ENCODE assay signal across 8 mouse cellular contexts in genomic region chr12:75734167-75734566, GRCm38 (mm10). TPM values are rescaled to one million over a fixed set of nuclear protein-coding genes. Genes with fewer than 3 reads are reported as not detected.
DNase-seq lines count a peak whose midpoint lies in the region; ATAC-seq and TF ChIP-seq lines count a peak whose summit lies in the region.

No protein-coding gene starts in this region.

- H3K79me2 ChIP-seq in CH12.LX (replicated peaks; ENCODE audit: control insufficient read depth, extremely low read depth, insufficient read depth, poor library complexity, severe bottlenecking) = peaks cover 42% of the 10 kb centered on the region

- no peak for TF ChIP-seq POLR2A in CH12.LX (IDR thresholded peaks at IDR 0.05; ENCODE audit: low read depth, low read length)

- peaks cover 0 to 2% of the 10 kb centered on the region in 2 experiments for H3K36me3 ChIP-seq in CH12.LX (replicated peaks in 1 of 2; ENCODE audit: control insufficient read depth in 1 of 2, insufficient read depth in 1 of 2, low read length in 1 of 2)
- no peaks in the 10 kb centered on the region for H3K36me3 ChIP-seq in intestine, postnatal 0 days (ENCODE audit: control insufficient read depth, insufficient read depth)
- no peaks in the 10 kb centered on the region for H3K36me3 ChIP-seq in midbrain, postnatal 0 days (ENCODE audit: insufficient read depth, low read length)

- TF ChIP-seq RAD21 in CH12.LX (IDR thresholded peaks at IDR 0.05; ENCODE audit: low read depth, low read length) = no peak

- in situ Hi-C loops in CH12.LX (cut with MboI; ENCODE audit: low pct_ligation_motif_present, low pct_unique_long_range_greater_than_20kb, low sequenced_read_pairs) = no loop called here

- H3K9ac ChIP-seq in CH12.LX (ENCODE audit: insufficient read depth, low read depth) = peak overlapping the region; percentile 82
- peak overlapping the region; percentile 94; the same call in 1 of the 2 replicates for H3K9ac ChIP-seq in intestine, postnatal 0 days (ENCODE audit: low read depth, low read length)
- H3K9ac ChIP-seq in midbrain, postnatal 0 days (replicated peaks; ENCODE audit: low read length, poor library complexity, severe bottlenecking) = 0 out of 2 replicates have a peak overlapping the region, but pooled peaks have one; percentile 0

- no peaks in the 10 kb centered on the region for H3K9me3 ChIP-seq in CH12.LX (replicated peaks; ENCODE audit: low read length)
- H3K9me3 ChIP-seq in intestine, postnatal 0 days (ENCODE audit: control insufficient read depth) = no peaks in the 10 kb centered on the region
- H3K9me3 ChIP-seq in midbrain, postnatal 0 days (ENCODE audit: low read length) = no peaks in the 10 kb centered on the region

- TF ChIP-seq EP300 in CH12.LX (IDR thresholded peaks at IDR 0.05; ENCODE audit: low read length) = no peak

- peak overlapping the region; percentile 13; the same call in 1 of the 2 replicates for H3K4me2 ChIP-seq in CH12.LX (ENCODE audit: insufficient read depth, low read depth, poor library complexity, severe bottlenecking)
- H3K4me2 ChIP-seq in intestine, postnatal 0 days (replicated peaks; ENCODE audit: low read depth) = peak overlapping the region; percentile 99
- H3K4me2 ChIP-seq in midbrain, postnatal 0 days (ENCODE audit: low read depth, low read length, poor library complexity, severe bottlenecking) = peak overlapping the region; percentile 78

- intact Hi-C loops in left cerebral cortex, postnatal 36 days (cut with DNase I) = loop anchor here (2.0 to 5.0 kb wide), 2 partner anchors 65 to 137 kb away; partner anchors contain the start of genes Ppp2r5e and Wdr89

- no peaks in the 10 kb centered on the region for H3K27me3 ChIP-seq in CH12.LX (replicated peaks)
- no peaks in the 10 kb centered on the region for H3K27me3 ChIP-seq in intestine, postnatal 0 days (replicated peaks; ENCODE audit: control insufficient read depth, insufficient read depth, low read length)
- no peaks in the 10 kb centered on the region for H3K27me3 ChIP-seq in midbrain, postnatal 0 days (ENCODE audit: insufficient read depth, low read length)

- ATAC-seq in intestine, postnatal 0 days = no peak
- no peak for ATAC-seq in midbrain, postnatal 0 days (ENCODE audit: low FRiP score)

- no peak for TF ChIP-seq CTCF in CH12.LX (conservative IDR thresholded peaks at IDR 0.05 in 1 of 2, IDR thresholded peaks at IDR 0.05 in 1 of 2; ENCODE audit: low read depth in 2 of 2, low read length in 2 of 2)
- TF ChIP-seq CTCF in intestine, postnatal 0 days (IDR thresholded peaks at IDR 0.05; ENCODE audit: low read depth) = no peak
- TF ChIP-seq CTCF in midbrain, postnatal 0 days (IDR thresholded peaks at IDR 0.05) = no peak

- H3K4me1 ChIP-seq in CH12.LX (ENCODE audit: control insufficient read depth in 1 of 2, insufficient read depth in 2 of 2) = peaks cover 0 to 25% of the 10 kb centered on the region in 2 experiments; a peak in 2 of 4 replicates
- H3K4me1 ChIP-seq in intestine, postnatal 0 days (replicated peaks; ENCODE audit: control insufficient read depth, insufficient read depth, low read length) = peaks cover 12% of the 10 kb centered on the region; the same call in 1 of the 2 replicates
- peaks cover 7% of the 10 kb centered on the region; the same call in 1 of the 2 replicates for H3K4me1 ChIP-seq in midbrain, postnatal 0 days (ENCODE audit: insufficient read depth, low read length)

- dilution Hi-C loops in CH12.LX (cut with MboI; ENCODE audit: extremely low pct_ligation_motif_present, extremely low pct_unique_long_range_greater_than_20kb, low sequenced_read_pairs) = no loop called here

- H3K4me3 ChIP-seq in CH12.LX (replicated peaks in 1 of 3; ENCODE audit: low read depth in 2 of 3, low read length in 2 of 3, poor library complexity in 1 of 3) = peak overlapping the region; percentile 63 to 82 (median 69)
- peak overlapping the region; percentile 86 for H3K4me3 ChIP-seq in intestine, postnatal 0 days (ENCODE audit: low read depth, low read length)
- peak overlapping the region; percentile 92 for H3K4me3 ChIP-seq in midbrain, postnatal 0 days (ENCODE audit: low read depth, low read length)

- 12% methylated on average over 10 of the region's 10 CpGs for WGBS in intestine, postnatal 0 days
- WGBS in midbrain, postnatal 0 days = 24% methylated on average over 10 of the region's 10 CpGs

- DNase-seq in embryo, embryonic 10 days (ENCODE audit: low spot score) = peak; percentile 36
- no peak for DNase-seq in embryo, embryonic 9.5 days (ENCODE audit: extremely low spot score)
- DNase-seq in CH12.LX (ENCODE audit: extremely low read depth) = peak; percentile 63
- DNase-seq in fibroblast of lung, adult 2 months (ENCODE audit: low read depth) = peak; percentile 10
- no peak for DNase-seq in midbrain, postnatal 0 days (ENCODE audit: low spot score)
- DNase-seq in left cerebral cortex, postnatal 36 days (ENCODE audit: low spot score in 2 of 2) = no peak
- no peak for DNase-seq in right cerebral cortex, postnatal 14 days

- no peak overlapping the region for H3K27ac ChIP-seq in CH12.LX (ENCODE audit: insufficient read depth, low read depth)
- H3K27ac ChIP-seq in intestine, postnatal 0 days (ENCODE audit: low read depth, low read length) = no peak overlapping the region
- no peak overlapping the region for H3K27ac ChIP-seq in midbrain, postnatal 0 days (ENCODE audit: low read depth, low read length)

TF ChIP-seq in CH12.LX, 34 proteins besides CTCF, POLR2A, EP300 and RAD21:
- no peak for TF ChIP-seq USF1 (IDR thresholded peaks at IDR 0.05; ENCODE audit: low read depth, low read length)
- TF ChIP-seq POLR2AphosphoS2 (IDR thresholded peaks at IDR 0.05; ENCODE audit: low read depth, low read length) = no peak
- TF ChIP-seq MXI1 (IDR thresholded peaks at IDR 0.05; ENCODE audit: low read depth, low read length) = no peak
- no peak for TF ChIP-seq E2F4 (IDR thresholded peaks at IDR 0.05; ENCODE audit: insufficient replicate concordance, low read depth, low read length)
- no peak for TF ChIP-seq PAX5 (IDR thresholded peaks at IDR 0.05; ENCODE audit: low read length)
- TF ChIP-seq USF2 (conservative IDR thresholded peaks at IDR 0.05; ENCODE audit: low read depth, low read length) = no peak
- TF ChIP-seq ZKSCAN1 (IDR thresholded peaks at IDR 0.05; ENCODE audit: borderline replicate concordance, low read depth, low read length) = no peak
- peak; percentile 49; the same call in 1 of the 2 replicates for TF ChIP-seq SIN3A (IDR thresholded peaks at IDR 0.05; ENCODE audit: low read length)
- peak; percentile 83 for TF ChIP-seq CHD1 (IDR thresholded peaks at IDR 0.05; ENCODE audit: low read depth, low read length)
- TF ChIP-seq TBP (conservative IDR thresholded peaks at IDR 0.05; ENCODE audit: low read depth, low read length) = no peak
- no peak for TF ChIP-seq UBTF (IDR thresholded peaks at IDR 0.05; ENCODE audit: low read depth, low read length)
- TF ChIP-seq SMC3 (IDR thresholded peaks at IDR 0.05; ENCODE audit: low read depth, low read length) = no peak
- TF ChIP-seq ELF1 (IDR thresholded peaks at IDR 0.05; ENCODE audit: low read depth, low read length) = no peak
- no peak for TF ChIP-seq BHLHE40 (IDR thresholded peaks at IDR 0.05; ENCODE audit: low read depth, low read length)

RNA-seq across cellular contexts. Expression of gene Sgpp1, which starts 1.4 kb away (rescaled TPM):
- total RNA-seq in CH12.LX (2012; rRNA removed) (17.3 and 20.5 TPM in 2 replicates), CH12.LX (2014; rRNA removed) (43.9 and 45.0 TPM in 2 replicates)
- 17.5 and 23.6 TPM in 2 replicates for polyA plus RNA-seq in CH12.LX (2012; ENCODE audit: insufficient read length, low read depth)
- 24.1 and 25.2 TPM in 2 replicates for polyA plus RNA-seq in intestine, postnatal 0 days (2015; fragmentation: Nextera tagmentation; extraction: Ambion mirVana)
- total RNA-seq in midbrain, postnatal 0 days (2014; rRNA removed) = 35.9 and 36.2 TPM in 2 replicates
- 14.7 and 15.2 TPM in 2 replicates for polyA plus RNA-seq in midbrain, postnatal 0 days (2015; fragmentation: Nextera tagmentation; extraction: Ambion mirVana)
- total RNA-seq in left cerebral cortex, postnatal 36 days (2021) = 10 to 100 TPM; 28.3 to 34.3 TPM

Comparison
In these comparisons a context has a peak if more than half of its experiments do, and no peak if none do; other contexts are left out.
1. DNase-seq: peak in embryo, embryonic 10 days (single experiment), CH12.LX (single experiment) and fibroblast of lung, adult 2 months (single experiment); none in embryo, embryonic 9.5 days (single experiment), midbrain, postnatal 0 days (single experiment), left cerebral cortex, postnatal 36 days (0 of 2) and right cerebral cortex, postnatal 14 days (single experiment).
2. H3K4me2 ChIP-seq: peak in every context shown above with its lines; median percentile 99 in intestine, postnatal 0 days; 78 in midbrain, postnatal 0 days; 13 in CH12.LX.
3. H3K9ac ChIP-seq: peak in every context shown above with its lines; median percentile 94 in intestine, postnatal 0 days; 82 in CH12.LX; 0 in midbrain, postnatal 0 days.
4. Peak in every context shown above with its lines, with median percentiles within 50 percentile points of each other: H3K4me3 ChIP-seq.